Mouse (Mus musculus): ENCODE data around the gene 2810021J22Rik. TPM values are rescaled to one million over a fixed set of nuclear protein-coding genes. Genes with fewer than 3 reads are reported as not detected.

The 2810021J22Rik gene
- polyA plus RNA-seq, 1 experiment from 2014 or later, result 9.4 TPM

GRCm38 (mm10) chr11:58922420-58922819 lies 55.4 kb downstream of the 2810021J22Rik start:
- no peaks in the 10 kb centered on the region for H3K27me3 ChIP-seq (ENCODE audit: control insufficient read depth, insufficient read depth, low read length)
- no peak overlapping the region for H3K4me2 ChIP-seq (replicated peaks; ENCODE audit: low read depth, low read length)
- no peak overlapping the region for H3K27ac ChIP-seq (ENCODE audit: low read length)
- 79% methylated on average over 9 of the region's 9 CpGs for WGBS
- H3K9ac ChIP-seq (replicated peaks; ENCODE audit: low read depth, low read length), result no peak overlapping the region
- no peaks in the 10 kb centered on the region for H3K4me1 ChIP-seq (ENCODE audit: control insufficient read depth, insufficient read depth, low read length)
- ATAC-seq (ENCODE audit: insufficient number of reproducible peaks, insufficient read depth, low FRiP score, low read depth), result no peak
- no peaks in the 10 kb centered on the region for H3K36me3 ChIP-seq (ENCODE audit: control insufficient read depth, insufficient read depth, low read length)
- no peak overlapping the region for H3K4me3 ChIP-seq (ENCODE audit: low read depth, low read length)
- H3K9me3 ChIP-seq (ENCODE audit: control insufficient read depth, low read depth, low read length), result no peaks in the 10 kb centered on the region

DNA sequence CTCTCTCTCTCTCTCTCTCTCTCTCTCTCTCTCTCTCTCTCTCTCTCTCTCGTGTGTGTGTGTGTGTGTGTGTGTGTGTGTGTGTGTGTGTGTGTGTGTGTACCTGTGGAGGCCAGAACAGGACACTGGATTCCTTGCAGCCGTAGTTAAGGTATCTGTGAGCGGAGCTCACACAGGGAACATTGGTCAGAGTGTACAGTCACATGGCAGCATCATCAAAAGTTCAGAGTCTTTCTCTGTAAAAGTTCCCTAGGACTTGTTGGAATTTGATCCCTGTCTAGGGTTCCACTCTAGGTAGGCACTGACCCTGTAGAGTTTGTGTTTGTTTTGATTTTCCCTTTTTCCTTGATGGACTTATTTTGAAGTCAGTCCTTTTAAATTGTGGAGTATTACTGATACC lies 59.6 kb downstream of the 2810021J22Rik start:
- Histone ChIP-seq H3K36me3 (ENCODE audit: control insufficient read depth, insufficient read depth, low read length) (peaks cover 2% of the 10 kb centered on the region), H3K9ac (replicated peaks; ENCODE audit: low read depth, low read length) (no peak overlapping the region), H3K4me2 (replicated peaks; ENCODE audit: low read depth, low read length) (no peak overlapping the region), H3K27me3 (ENCODE audit: control insufficient read depth, insufficient read depth, low read length) (no peaks in the 10 kb centered on the region), H3K27ac (ENCODE audit: low read length) (no peak overlapping the region), H3K9me3 (ENCODE audit: control insufficient read depth, low read depth, low read length) (no peaks in the 10 kb centered on the region), H3K4me3 (ENCODE audit: low read depth, low read length) (no peak overlapping the region), H3K4me1 (ENCODE audit: control insufficient read depth, insufficient read depth, low read length) (no peaks in the 10 kb centered on the region)
- ATAC-seq (ENCODE audit: insufficient number of reproducible peaks, insufficient read depth, low FRiP score, low read depth), result no peak
- WGBS, result 67% methylated on average over 2 of the region's 3 CpGs

DNA sequence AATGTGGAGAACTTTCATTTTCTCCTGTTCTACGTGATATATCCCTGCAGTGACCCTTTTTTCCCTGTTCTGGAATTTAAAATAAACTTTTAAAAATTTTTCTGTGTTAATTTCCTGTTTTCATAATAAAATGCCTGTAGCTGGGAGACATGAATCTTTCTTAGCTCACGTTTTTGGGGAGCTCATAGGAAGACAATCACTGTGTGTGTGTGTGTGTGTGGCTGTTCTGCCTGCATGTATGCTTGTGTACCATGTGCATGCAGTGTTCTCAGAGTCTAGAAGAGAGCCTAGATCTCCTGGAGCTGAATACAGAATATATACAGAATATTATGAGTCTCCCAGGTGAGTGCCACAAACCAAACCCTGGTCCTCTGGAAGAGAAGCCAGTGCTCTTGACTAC lies 60.0 kb downstream of the 2810021J22Rik start:
- no peak overlapping the region for H3K4me3 ChIP-seq (ENCODE audit: low read depth, low read length)
- H3K9ac ChIP-seq (replicated peaks; ENCODE audit: low read depth, low read length), result no peak overlapping the region
- ATAC-seq (ENCODE audit: insufficient number of reproducible peaks, insufficient read depth, low FRiP score, low read depth), result no peak
- H3K27ac ChIP-seq (ENCODE audit: low read length), result no peak overlapping the region
- no peaks in the 10 kb centered on the region for H3K9me3 ChIP-seq (ENCODE audit: control insufficient read depth, low read depth, low read length)
- H3K36me3 ChIP-seq (ENCODE audit: control insufficient read depth, insufficient read depth, low read length), result peaks cover 6% of the 10 kb centered on the region
- no peaks in the 10 kb centered on the region for H3K4me1 ChIP-seq (ENCODE audit: control insufficient read depth, insufficient read depth, low read length)
- no peak overlapping the region for H3K4me2 ChIP-seq (replicated peaks; ENCODE audit: low read depth, low read length)
- no peaks in the 10 kb centered on the region for H3K27me3 ChIP-seq (ENCODE audit: control insufficient read depth, insufficient read depth, low read length)
- WGBS, result 61% methylated on average over 2 of the region's 2 CpGs

DNA sequence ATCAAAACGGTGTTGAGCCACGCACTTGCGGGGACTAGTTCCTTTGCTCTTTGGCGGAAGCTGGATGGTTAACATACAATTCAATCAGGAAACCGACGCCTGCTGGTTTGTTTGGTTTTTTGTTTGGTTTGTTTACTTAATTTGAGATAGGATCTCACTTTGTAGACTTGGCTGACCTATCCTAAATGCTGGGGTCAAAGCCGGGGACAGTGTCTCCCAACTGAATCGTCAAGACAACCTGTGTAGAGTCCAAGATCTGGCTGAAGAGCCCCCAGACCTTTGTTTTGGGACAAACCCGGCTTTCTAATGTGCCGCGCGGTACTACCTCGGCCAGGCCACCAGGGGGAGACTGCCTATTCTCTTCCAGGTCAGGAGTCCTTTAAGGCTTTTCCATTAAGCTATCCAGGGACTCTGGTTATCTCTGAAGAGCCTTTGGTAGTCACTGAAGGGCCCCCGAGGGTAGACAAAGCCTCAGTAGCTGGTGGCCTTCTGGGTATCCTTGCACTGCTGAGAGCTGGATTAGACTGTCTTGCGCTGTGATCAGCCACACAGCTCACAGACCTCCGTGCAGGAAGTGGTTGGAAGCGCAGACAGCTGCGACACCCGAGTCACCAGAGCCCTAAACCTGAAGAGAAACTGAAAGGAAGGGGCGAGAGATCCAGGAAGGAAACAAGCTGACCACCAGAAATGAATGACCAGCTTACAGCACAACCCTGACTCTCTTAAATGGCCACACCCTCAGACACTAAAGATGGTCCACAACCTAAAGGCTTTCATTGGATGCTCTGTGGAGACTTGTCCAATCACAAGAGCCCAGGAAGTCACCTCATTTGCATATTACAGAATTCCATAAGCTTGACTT lies 61.0 kb downstream of the 2810021J22Rik start:
- H3K27me3 ChIP-seq (ENCODE audit: control insufficient read depth, insufficient read depth, low read length), result no peaks in the 10 kb centered on the region
- no peak for ATAC-seq (ENCODE audit: insufficient number of reproducible peaks, insufficient read depth, low FRiP score, low read depth)
- peak overlapping the region; percentile 28; the same call in 1 of the 2 replicates for H3K4me2 ChIP-seq (replicated peaks; ENCODE audit: low read depth, low read length)
- no peaks in the 10 kb centered on the region for H3K9me3 ChIP-seq (ENCODE audit: control insufficient read depth, low read depth, low read length)
- WGBS, result 26% methylated on average over 20 of the region's 20 CpGs
- no peak overlapping the region for H3K27ac ChIP-seq (ENCODE audit: low read length)
- H3K9ac ChIP-seq (replicated peaks; ENCODE audit: low read depth, low read length), result no peak overlapping the region
- peaks cover 13% of the 10 kb centered on the region for H3K36me3 ChIP-seq (ENCODE audit: control insufficient read depth, insufficient read depth, low read length)
- no peak overlapping the region for H3K4me3 ChIP-seq (ENCODE audit: low read depth, low read length)
- no peaks in the 10 kb centered on the region for H3K4me1 ChIP-seq (ENCODE audit: control insufficient read depth, insufficient read depth, low read length)

DNA sequence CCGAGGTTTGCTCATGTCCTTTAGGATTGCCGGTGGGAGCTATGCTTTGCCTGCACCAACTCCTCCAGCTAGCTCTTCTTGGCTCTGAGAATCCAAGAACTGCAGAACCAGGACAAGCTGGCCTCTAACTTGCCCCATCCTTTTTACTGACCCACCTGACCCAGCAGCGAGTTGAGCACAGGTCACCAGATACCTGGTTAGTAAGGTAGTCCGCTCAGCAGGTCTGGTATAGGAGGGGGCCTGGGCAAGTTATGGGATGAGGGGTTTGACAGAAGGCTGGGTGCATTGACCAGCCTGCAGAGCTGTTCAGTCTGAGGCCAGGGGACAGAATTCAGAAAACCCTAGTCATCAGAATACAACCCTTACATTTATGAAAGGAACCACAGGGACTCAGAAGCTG lies 62.0 kb downstream of the 2810021J22Rik start:
- no peak overlapping the region for H3K4me3 ChIP-seq (ENCODE audit: low read depth, low read length)
- no peaks in the 10 kb centered on the region for H3K27me3 ChIP-seq (ENCODE audit: control insufficient read depth, insufficient read depth, low read length)
- peaks cover 23% of the 10 kb centered on the region for H3K36me3 ChIP-seq (ENCODE audit: control insufficient read depth, insufficient read depth, low read length)
- ATAC-seq (ENCODE audit: insufficient number of reproducible peaks, insufficient read depth, low FRiP score, low read depth), result no peak
- no peaks in the 10 kb centered on the region for H3K4me1 ChIP-seq (ENCODE audit: control insufficient read depth, insufficient read depth, low read length)
- H3K9me3 ChIP-seq (ENCODE audit: control insufficient read depth, low read depth, low read length), result no peaks in the 10 kb centered on the region
- H3K4me2 ChIP-seq (replicated peaks; ENCODE audit: low read depth, low read length), result no peak overlapping the region
- H3K9ac ChIP-seq (replicated peaks; ENCODE audit: low read depth, low read length), result no peak overlapping the region
- no peak overlapping the region for H3K27ac ChIP-seq (ENCODE audit: low read length)
- 58% methylated on average over 4 of the region's 4 CpGs for whole genome bisulfite sequencing

DNA sequence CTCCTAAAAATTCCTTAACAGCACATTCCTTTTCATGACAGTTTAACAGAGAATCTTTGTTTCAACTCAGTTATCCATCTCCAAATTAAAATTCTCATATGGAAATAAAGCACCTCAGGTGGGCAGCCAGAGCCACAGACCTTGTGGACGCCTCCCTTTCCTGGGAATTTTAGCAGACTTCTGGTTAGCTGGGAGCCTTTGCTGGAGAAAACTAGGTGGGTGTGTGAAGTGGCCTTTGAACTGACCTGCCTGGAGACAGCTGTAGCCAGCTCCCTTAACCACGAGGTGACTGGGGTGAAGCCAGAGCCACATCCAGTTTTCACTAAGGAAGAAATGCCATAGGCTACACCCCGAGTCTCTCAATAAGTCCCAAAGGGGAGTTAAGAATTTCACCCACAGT lies 62.6 kb downstream of the 2810021J22Rik start:
- Histone ChIP-seq H3K27ac (ENCODE audit: low read length) (no peak overlapping the region), H3K27me3 (ENCODE audit: control insufficient read depth, insufficient read depth, low read length) (no peaks in the 10 kb centered on the region), H3K36me3 (ENCODE audit: control insufficient read depth, insufficient read depth, low read length) (peaks cover 29% of the 10 kb centered on the region), H3K4me2 (replicated peaks; ENCODE audit: low read depth, low read length) (no peak overlapping the region), H3K4me1 (ENCODE audit: control insufficient read depth, insufficient read depth, low read length) (no peaks in the 10 kb centered on the region), H3K4me3 (ENCODE audit: low read depth, low read length) (no peak overlapping the region), H3K9ac (replicated peaks; ENCODE audit: low read depth, low read length) (no peak overlapping the region), H3K9me3 (ENCODE audit: control insufficient read depth, low read depth, low read length) (no peaks in the 10 kb centered on the region)
- WGBS, result 45% methylated on average over 3 of the region's 3 CpGs
- no peak for ATAC-seq (ENCODE audit: insufficient number of reproducible peaks, insufficient read depth, low FRiP score, low read depth)

DNA sequence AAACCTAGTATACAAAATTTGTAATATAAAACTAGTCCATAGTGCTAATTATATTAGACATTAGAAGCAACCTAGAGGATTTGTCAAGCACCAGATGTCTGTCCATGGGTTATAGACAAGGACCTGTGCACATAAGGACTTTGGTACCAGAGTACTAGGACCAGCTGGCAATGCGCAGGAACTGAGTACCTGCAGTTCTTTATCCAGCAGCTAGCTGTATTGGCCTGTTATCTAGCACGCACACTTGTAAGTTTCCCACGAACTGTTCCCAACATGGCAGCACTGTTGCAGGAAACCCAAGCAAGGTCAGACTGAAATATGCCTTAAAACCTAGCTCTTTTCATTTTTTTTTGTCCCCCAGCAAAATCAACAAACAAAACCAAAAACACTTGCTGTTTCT lies 63.2 kb downstream of the 2810021J22Rik start:
- H3K9me3 ChIP-seq (ENCODE audit: control insufficient read depth, low read depth, low read length), result no peaks in the 10 kb centered on the region
- H3K27me3 ChIP-seq (ENCODE audit: control insufficient read depth, insufficient read depth, low read length), result no peaks in the 10 kb centered on the region
- H3K27ac ChIP-seq (ENCODE audit: low read length), result no peak overlapping the region
- ATAC-seq (ENCODE audit: insufficient number of reproducible peaks, insufficient read depth, low FRiP score, low read depth), result no peak
- H3K4me3 ChIP-seq (ENCODE audit: low read depth, low read length), result no peak overlapping the region
- H3K4me1 ChIP-seq (ENCODE audit: control insufficient read depth, insufficient read depth, low read length), result no peaks in the 10 kb centered on the region
- H3K9ac ChIP-seq (replicated peaks; ENCODE audit: low read depth, low read length), result no peak overlapping the region
- no peak overlapping the region for H3K4me2 ChIP-seq (replicated peaks; ENCODE audit: low read depth, low read length)
- peaks cover 29% of the 10 kb centered on the region for H3K36me3 ChIP-seq (ENCODE audit: control insufficient read depth, insufficient read depth, low read length)
- 92% methylated on average over 3 of the region's 3 CpGs for WGBS

- no peaks in the 10 kb centered on the region for H3K9me3 ChIP-seq (ENCODE audit: control insufficient read depth, low read depth, low read length)
- no peak overlapping the region for H3K4me2 ChIP-seq (replicated peaks; ENCODE audit: low read depth, low read length)
- H3K27me3 ChIP-seq (ENCODE audit: control insufficient read depth, insufficient read depth, low read length), result no peaks in the 10 kb centered on the region
- no peak overlapping the region for H3K9ac ChIP-seq (replicated peaks; ENCODE audit: low read depth, low read length)
- ATAC-seq (ENCODE audit: insufficient number of reproducible peaks, insufficient read depth, low FRiP score, low read depth), result no peak
- no peak overlapping the region for H3K27ac ChIP-seq (ENCODE audit: low read length)
- WGBS, result 68% methylated on average over 4 of the region's 4 CpGs
- H3K4me3 ChIP-seq (ENCODE audit: low read depth, low read length), result no peak overlapping the region
- peaks cover 1% of the 10 kb centered on the region; the same call in 1 of the 2 replicates for H3K4me1 ChIP-seq (ENCODE audit: control insufficient read depth, insufficient read depth, low read length)
- peaks cover 37% of the 10 kb centered on the region for H3K36me3 ChIP-seq (ENCODE audit: control insufficient read depth, insufficient read depth, low read length)
Measured at GRCm38 (mm10) chr11:58931576-58931975, 64.6 kb downstream of the 2810021J22Rik start.

All from stomach, embryonic 14.5 days (tissue).